Mouse (Mus musculus) liver, embryonic 14.5 days (tissue): ENCODE measurements at regions not wholly inside any gene's neighbourhood (a gene's known extent, or its start where the extent isn't known, plus 50 kb on each side); places are given as distances from the start of the nearest gene placed in this dataset.

ENCODE experiments used
- ATAC-seq: fragments of 200-750 bp; cut with Nextera tagmentation; 2 replicates; pipeline ENCODE4 v1.8.0; 2017; ENCODE audit warnings: moderate number of reproducible peaks, mild to moderate bottlenecking, moderate library complexity; ENCODE audit not compliant: insufficient read depth
- DNase-seq, 3 experiments: peaks; one replicate each; pipeline ENCODE4 v3.0.0-alpha.2; 2012 to 2013; ENCODE audit warnings: low read depth in 3 of 3, low spot score in 3 of 3
- H3K27ac ChIP-seq: fragments of 300-500 bp; sonication (generic); 2 replicates; pipeline ENCODE4 v1.5.1; 2014; ENCODE audit warnings: moderate library complexity, mild to moderate bottlenecking, control low read depth, inconsistent platforms
- H3K27me3 ChIP-seq: fragments of 300-500 bp; sonication (generic); 2 replicates; pipeline ENCODE4 v1.6.1; 2014; ENCODE audit warnings: mild to moderate bottlenecking, low read length, moderate library complexity; ENCODE audit not compliant: control insufficient read depth, insufficient read depth
- H3K36me3 ChIP-seq: fragments of 300-500 bp; sonication (generic); replicated peaks from 2 replicates; pipeline ENCODE4 v1.6.1; 2014; ENCODE audit warnings: low read depth; ENCODE audit not compliant: control insufficient read depth, insufficient read depth
- H3K4me1 ChIP-seq, 2 experiments: fragments of 200-500 bp in 1 of 2; fragments of 300-500 bp in 1 of 2; sonication (generic) in 1 of 2; replicated peaks; 2 replicates each; pipeline ENCODE4 v1.6.1; 2012 to 2014; ENCODE audit warnings: antibody characterized with exemption in 1 of 2, inconsistent platforms in 1 of 2, low read length in 1 of 2; ENCODE audit not compliant: control insufficient read depth in 2 of 2, insufficient read depth in 2 of 2
- H3K4me2 ChIP-seq: fragments of 300-500 bp; sonication (generic); 2 replicates; pipeline ENCODE4 v1.6.1; 2014; ENCODE audit warnings: low read depth, mild to moderate bottlenecking, control low read depth, moderate library complexity
- H3K4me3 ChIP-seq, 2 experiments: fragments of 200-500 bp in 1 of 2; fragments of 300-500 bp in 1 of 2; sonication (generic) in 1 of 2; 2 replicates each; pipeline ENCODE4 v1.5.1; 2012 to 2014; ENCODE audit warnings: low read depth in 2 of 2, low read length in 2 of 2, mild to moderate bottlenecking in 2 of 2, control low read depth in 1 of 2, inconsistent platforms in 1 of 2, moderate library complexity in 1 of 2; ENCODE audit not compliant: insufficient read depth in 1 of 2
- H3K9ac ChIP-seq: fragments of 300-500 bp; sonication (generic); replicated peaks from 2 replicates; pipeline ENCODE4 v1.6.1; 2014; ENCODE audit warnings: mild to moderate bottlenecking, control low read depth, moderate library complexity
- H3K9me3 ChIP-seq: fragments of 300-500 bp; sonication (generic); 2 replicates; pipeline ENCODE4 v1.6.1; 2016; ENCODE audit warnings: low read length, mixed read lengths; ENCODE audit not compliant: control insufficient read depth
- CTCF ChIP-seq: IDR thresholded peaks from 2 replicates; pipeline ENCODE4 v1.5.1; 2016; ENCODE audit warnings: antibody characterized with exemption, low read depth, control low read depth
- EP300 ChIP-seq: IDR thresholded peaks from 2 replicates; pipeline ENCODE4 v1.6.1; 2016; ENCODE audit warnings: antibody characterized with exemption, low read depth
- WGBS: fragments of 180-500 bp; shearing (Covaris S2); extraction: QIAGEN DNeasy Blood & Tissue Kit; methylation state at CpG from one replicate; pipeline ENCODE4 v1.1.7; 2014; ENCODE audit not compliant: insufficient replicate concordance; 5-methylcytosine and 5-hydroxymethylcytosine counted together

GRCm38 (mm10) chr3:40130858-40131584, 400.1 kb upstream of the Intu start:
- Histone ChIP-seq H3K4me2 (no peak overlapping the region), H3K4me1 (no peaks in the 10 kb centered on the region), H3K27me3 (no peaks in the 10 kb centered on the region), H3K9ac (no peak overlapping the region), H3K36me3 (no peaks in the 10 kb centered on the region), H3K4me3 (no peak overlapping the region), H3K9me3 (no peaks in the 10 kb centered on the region), H3K27ac (no peak overlapping the region)
- ATAC-seq = no peak
- no peak for DNase-seq
- WGBS = 61% methylated on average over 8 of the region's 8 CpGs
- TF ChIP-seq EP300 (no peak), CTCF (no peak)

- H3K4me2 ChIP-seq = no peak overlapping the region
- no peaks in the 10 kb centered on the region for H3K9me3 ChIP-seq
- H3K27me3 ChIP-seq = no peaks in the 10 kb centered on the region
- TF ChIP-seq CTCF (no peak), EP300 (no peak)
- no peak overlapping the region for H3K4me3 ChIP-seq
- no peak for DNase-seq
- no peaks in the 10 kb centered on the region for H3K36me3 ChIP-seq
- ATAC-seq = no peak
- WGBS = 59% methylated on average over 5 of the region's 5 CpGs
- H3K9ac ChIP-seq = no peak overlapping the region
- no peak overlapping the region for H3K27ac ChIP-seq
- no peaks in the 10 kb centered on the region for H3K4me1 ChIP-seq
These were observed 392.4 kb upstream of the Intu start for GRCm38 (mm10) chr3:40138671-40139070.

GRCm38 (mm10) chr3:40142229-40142628, 388.9 kb upstream of the Intu start:
- Histone ChIP-seq H3K27me3 (no peaks in the 10 kb centered on the region), H3K4me3 (no peak overlapping the region), H3K27ac (no peak overlapping the region), H3K4me1 (no peaks in the 10 kb centered on the region), H3K9me3 (no peaks in the 10 kb centered on the region), H3K4me2 (no peak overlapping the region), H3K9ac (no peak overlapping the region), H3K36me3 (no peaks in the 10 kb centered on the region)
- TF ChIP-seq CTCF = no peak
- no peak for TF ChIP-seq EP300
- 60% methylated on average over 5 of the region's 5 CpGs for WGBS
- DNase-seq (no peak), ATAC-seq (no peak)

GRCm38 (mm10) chr3:40158631-40159030, 372.5 kb upstream of the Intu start:
- no peak overlapping the region for H3K4me2 ChIP-seq
- TF ChIP-seq CTCF = no peak
- TF ChIP-seq EP300 = no peak
- no peak overlapping the region for H3K9ac ChIP-seq
- DNase-seq (no peak), ATAC-seq (no peak)
- no peak overlapping the region for H3K4me3 ChIP-seq
- no peaks in the 10 kb centered on the region for H3K4me1 ChIP-seq
- 72% methylated on average over 6 of the region's 6 CpGs for WGBS
- no peaks in the 10 kb centered on the region for H3K27me3 ChIP-seq
- no peaks in the 10 kb centered on the region for H3K36me3 ChIP-seq
- H3K9me3 ChIP-seq = no peaks in the 10 kb centered on the region
- no peak overlapping the region for H3K27ac ChIP-seq

GRCm38 (mm10) chr3:40159591-40160145, 371.4 kb upstream of the Intu start:
- no peak overlapping the region for H3K27ac ChIP-seq
- no peak overlapping the region for H3K9ac ChIP-seq
- H3K27me3 ChIP-seq = no peaks in the 10 kb centered on the region
- H3K4me3 ChIP-seq = no peak overlapping the region
- ATAC-seq = no peak
- no peak for TF ChIP-seq CTCF
- no peak for TF ChIP-seq EP300
- H3K4me1 ChIP-seq = no peaks in the 10 kb centered on the region
- DNase-seq = no peak
- H3K36me3 ChIP-seq = no peaks in the 10 kb centered on the region
- no peaks in the 10 kb centered on the region for H3K9me3 ChIP-seq
- no peak overlapping the region for H3K4me2 ChIP-seq
- WGBS = 61% methylated on average over 9 of the region's 9 CpGs
